In genomic region chr5:114702403-114703392, GRCm38 (mm10) we compare ENCODE assay signal across 8 mouse cellular contexts. TPM values are rescaled to one million over a fixed set of nuclear protein-coding genes. Genes with fewer than 3 reads are reported as not detected.
A peak's percentile ranks its signal among the peaks of the same experiment; 100 is the strongest.
DNase-seq lines count a peak whose midpoint lies in the region; ATAC-seq and TF ChIP-seq lines count a peak whose summit lies in the region.

No protein-coding gene starts in this region.

- peak; percentile 29 to 62 for DNase-seq in cerebellum, postnatal 25 days
- DNase-seq in cerebellum, adult 11 months, result no peak
- no peak for DNase-seq in testis, postnatal 10 days (ENCODE audit: low spot score)
- peak; percentile 63 for DNase-seq in intestine, embryonic 14.5 days (ENCODE audit: low spot score)
- DNase-seq in mesoderm, embryonic 11.5 days (ENCODE audit: low read depth, low spot score), result peak; percentile 42
- DNase-seq in frontal cortex, postnatal 36 days (ENCODE audit: low spot score in 2 of 2), result no peak
- no peak for DNase-seq in right cerebral cortex, postnatal 25 days

- no peaks in the 10 kb centered on the region for H3K4me1 ChIP-seq in testis, adult 2 months (ENCODE audit: control insufficient read depth, insufficient read depth, low read length)
- H3K4me1 ChIP-seq in intestine, embryonic 14.5 days (replicated peaks; ENCODE audit: control insufficient read depth, insufficient read depth, low read length), result no peaks in the 10 kb centered on the region

- no peak overlapping the region for H3K9ac ChIP-seq in intestine, embryonic 14.5 days (ENCODE audit: low read length)

- TF ChIP-seq CTCF in testis, adult 2 months (IDR thresholded peaks at IDR 0.05; ENCODE audit: control insufficient read depth, insufficient read depth, insufficient replicate concordance, low read depth, low read length), result peak; percentile 27; the same call in 1 of the 2 replicates

- H3K27me3 ChIP-seq in testis, adult 2 months (ENCODE audit: control insufficient read depth, insufficient read depth, low read length), result no peaks in the 10 kb centered on the region
- H3K27me3 ChIP-seq in intestine, embryonic 14.5 days (replicated peaks; ENCODE audit: control insufficient read depth, insufficient read depth, low read length), result no peaks in the 10 kb centered on the region

- ATAC-seq in intestine, embryonic 14.5 days (replicated peaks; ENCODE audit: low FRiP score, low TSS enrichment, low read depth), result peak; percentile 68

- H3K9me3 ChIP-seq in intestine, embryonic 14.5 days (ENCODE audit: control insufficient read depth, low read length), result no peaks in the 10 kb centered on the region

- no peak overlapping the region for H3K27ac ChIP-seq in testis, adult 2 months (ENCODE audit: control insufficient read depth, insufficient read depth, low read depth, low read length)
- H3K27ac ChIP-seq in intestine, embryonic 14.5 days (ENCODE audit: low read depth), result no peak overlapping the region

- WGBS in intestine, embryonic 14.5 days, result 57% methylated on average over 14 of the region's 14 CpGs

- H3K4me2 ChIP-seq in intestine, embryonic 14.5 days (ENCODE audit: low read length), result no peak overlapping the region

- H3K4me3 ChIP-seq in testis, adult 2 months (ENCODE audit: control insufficient read depth, low read depth, low read length), result no peak overlapping the region
- no peak overlapping the region for H3K4me3 ChIP-seq in intestine, embryonic 14.5 days (ENCODE audit: low read depth, low read length)

- no peak for TF ChIP-seq POLR2A in testis, adult 2 months (IDR thresholded peaks at IDR 0.05; ENCODE audit: control insufficient read depth, low read depth, low read length)

- H3K36me3 ChIP-seq in testis, adult 2 months (ENCODE audit: control insufficient read depth, insufficient read depth, low read length), result no peaks in the 10 kb centered on the region
- no peaks in the 10 kb centered on the region for H3K36me3 ChIP-seq in intestine, embryonic 14.5 days (ENCODE audit: control insufficient read depth, insufficient read depth, low read length)

RNA-seq across cellular contexts. Expression of gene Tchp, which starts 4.9 kb away (rescaled TPM):
- 71.8 and 74.7 TPM in 2 replicates for polyA plus RNA-seq in testis, adult 2 months (2012; rRNA removed)
- 9.0 and 11.7 TPM in 2 replicates for polyA plus RNA-seq in intestine, embryonic 14.5 days (2014; fragmentation: Nextera tagmentation; extraction: Ambion mirVana)

RNA-seq across cellular contexts. Expression of gene Gltp, which starts 11.9 kb away (rescaled TPM):
- polyA plus RNA-seq in testis, adult 2 months (2012; rRNA removed), result 10.5 TPM in 2 replicates
- polyA plus RNA-seq in intestine, embryonic 14.5 days (2014; fragmentation: Nextera tagmentation; extraction: Ambion mirVana), result 74.7 and 77.0 TPM in 2 replicates

RNA-seq across cellular contexts. Expression of gene Trpv4, which starts 44.5 kb away (rescaled TPM):
- polyA plus RNA-seq in testis, adult 2 months (2012; rRNA removed), result 0.93 and 1.9 TPM in 2 replicates
- 0.59 and 0.83 TPM in 2 replicates for polyA plus RNA-seq in intestine, embryonic 14.5 days (2014; fragmentation: Nextera tagmentation; extraction: Ambion mirVana)

Comparison
In these comparisons a context has a peak if more than half of its experiments do, and no peak if none do; other contexts are left out.
1. DNase-seq: peak in cerebellum, postnatal 25 days (2 of 2), intestine, embryonic 14.5 days (single experiment) and mesoderm, embryonic 11.5 days (single experiment); none in cerebellum, adult 11 months (single experiment), testis, postnatal 10 days (single experiment), frontal cortex, postnatal 36 days (0 of 2) and right cerebral cortex, postnatal 25 days (single experiment).